Mouse (Mus musculus): ENCODE results near the gene Ankrd17. TPM values are rescaled to one million over a fixed set of nuclear protein-coding genes. Genes with fewer than 3 reads are reported as not detected.

Gene Ankrd17
- 31.1 and 32.9 TPM in 2 replicates for polyA plus RNA-seq (2014; fragmentation: Nextera tagmentation; extraction: Ambion mirVana)

DNA sequence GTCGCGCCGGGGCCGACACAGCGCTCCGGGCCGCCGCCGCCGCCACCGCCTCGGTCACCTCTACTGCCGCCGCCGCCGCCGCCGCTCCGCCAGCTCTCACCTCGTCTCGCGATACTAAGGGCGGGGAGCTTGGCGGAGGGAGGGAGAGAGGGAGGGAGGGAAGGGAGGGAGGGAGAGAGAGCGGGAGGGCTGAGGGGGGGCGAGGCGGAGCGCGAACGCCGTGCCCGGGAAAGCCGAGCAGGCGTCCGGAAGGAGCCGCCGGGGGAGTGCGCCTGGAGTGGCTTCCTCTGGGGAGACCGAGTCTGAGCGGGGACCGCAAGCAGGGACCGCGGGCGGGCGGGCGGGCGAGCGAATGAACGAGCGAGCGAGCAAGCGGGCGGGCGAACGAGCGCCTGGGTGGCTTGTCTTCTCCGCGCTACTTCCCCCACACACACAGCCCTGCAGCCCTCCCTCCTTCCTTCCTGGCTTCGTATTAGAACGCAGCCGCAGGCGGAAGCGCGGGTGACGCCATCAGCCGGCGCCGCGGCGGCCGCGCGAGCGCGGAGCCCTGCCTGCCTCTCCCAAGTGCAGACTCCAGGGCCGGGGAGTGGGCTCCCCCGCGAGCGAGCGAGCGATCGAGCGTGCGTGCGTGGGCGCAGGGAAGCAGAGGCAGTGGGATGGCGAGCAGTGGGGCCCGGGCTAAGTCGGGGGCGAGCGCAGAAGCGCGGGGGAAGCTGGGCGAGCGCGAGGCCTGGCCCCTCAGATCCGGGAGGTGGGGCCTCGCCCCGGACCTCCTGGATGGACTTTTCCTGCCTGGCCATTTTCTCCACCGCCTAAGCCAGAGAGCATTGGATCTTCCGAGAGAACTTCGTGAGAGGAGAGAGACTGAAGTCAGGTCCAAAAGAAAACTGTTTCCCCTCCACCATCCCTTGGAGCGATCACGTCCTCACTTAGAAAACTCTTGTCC lies at the start of gene Ankrd17:
Gene Ankrd17, minus strand, starts transcription at position 457 of the 946 bp plus-strand sequence.
- H3K27ac ChIP-seq (ENCODE audit: low read depth, low read length), result peak within 1 kb of the TSS; percentile 97
- DNase-seq (ENCODE audit: low spot score), result peak; percentile 96
- peak within 1 kb of the TSS; percentile 95 for H3K9ac ChIP-seq (ENCODE audit: low read length)
- peak within 1 kb of the TSS; percentile 64 for H3K4me2 ChIP-seq (ENCODE audit: low read depth, low read length, severe bottlenecking)
- peak; percentile 94 for ATAC-seq (replicated peaks; ENCODE audit: low FRiP score)
- no peaks in the 10 kb centered on the region; the same call in 1 of the 2 replicates for H3K36me3 ChIP-seq (ENCODE audit: control insufficient read depth, insufficient read depth, low read length)
- H3K4me1 ChIP-seq (replicated peaks; ENCODE audit: control insufficient read depth, insufficient read depth, low read length), result peaks cover 2% of the 10 kb centered on the region; the same call in 1 of the 2 replicates
- peak within 1 kb of the TSS; percentile 85 for H3K4me3 ChIP-seq (ENCODE audit: low read depth, low read length)
- H3K27me3 ChIP-seq (ENCODE audit: control insufficient read depth, insufficient read depth, low read length), result no peaks in the 10 kb centered on the region
- under 1% methylated on average over 50 of the region's 104 CpGs for WGBS
- H3K9me3 ChIP-seq (ENCODE audit: control insufficient read depth, low read length), result no peaks in the 10 kb centered on the region

DNA sequence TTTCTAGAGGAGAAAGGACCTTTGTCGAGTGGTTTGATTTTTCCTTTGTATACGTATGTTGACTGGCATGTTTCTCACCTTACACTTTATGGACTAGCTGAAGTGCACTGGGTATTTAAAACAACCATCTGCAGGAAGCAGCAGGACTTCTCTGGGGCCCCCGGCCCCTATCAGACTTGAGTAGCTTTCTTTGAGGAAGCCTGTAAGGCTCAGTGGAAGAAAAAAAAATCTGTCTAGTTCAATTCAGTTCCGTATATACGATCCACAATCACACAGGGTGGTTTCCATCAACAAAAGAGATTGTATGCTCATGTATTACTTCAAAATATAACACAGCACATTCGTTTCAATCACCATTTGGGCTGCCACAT lies 48.5 kb upstream of the Ankrd17 start:
- H3K27ac ChIP-seq (ENCODE audit: low read depth, low read length), result no peak overlapping the region
- no peak overlapping the region for H3K4me2 ChIP-seq (ENCODE audit: low read depth, low read length, severe bottlenecking)
- no peaks in the 10 kb centered on the region for H3K36me3 ChIP-seq (ENCODE audit: control insufficient read depth, insufficient read depth, low read length)
- no peaks in the 10 kb centered on the region for H3K9me3 ChIP-seq (ENCODE audit: control insufficient read depth, low read length)
- no peaks in the 10 kb centered on the region for H3K27me3 ChIP-seq (ENCODE audit: control insufficient read depth, insufficient read depth, low read length)
- H3K4me1 ChIP-seq (replicated peaks; ENCODE audit: control insufficient read depth, insufficient read depth, low read length), result no peaks in the 10 kb centered on the region
- no peak overlapping the region for H3K4me3 ChIP-seq (ENCODE audit: low read depth, low read length)
- WGBS, result 66% methylated on average over 6 of the region's 6 CpGs
- ATAC-seq (replicated peaks; ENCODE audit: low FRiP score), result no peak
- DNase-seq (ENCODE audit: low spot score), result no peak
- H3K9ac ChIP-seq (ENCODE audit: low read length), result no peak overlapping the region

DNA sequence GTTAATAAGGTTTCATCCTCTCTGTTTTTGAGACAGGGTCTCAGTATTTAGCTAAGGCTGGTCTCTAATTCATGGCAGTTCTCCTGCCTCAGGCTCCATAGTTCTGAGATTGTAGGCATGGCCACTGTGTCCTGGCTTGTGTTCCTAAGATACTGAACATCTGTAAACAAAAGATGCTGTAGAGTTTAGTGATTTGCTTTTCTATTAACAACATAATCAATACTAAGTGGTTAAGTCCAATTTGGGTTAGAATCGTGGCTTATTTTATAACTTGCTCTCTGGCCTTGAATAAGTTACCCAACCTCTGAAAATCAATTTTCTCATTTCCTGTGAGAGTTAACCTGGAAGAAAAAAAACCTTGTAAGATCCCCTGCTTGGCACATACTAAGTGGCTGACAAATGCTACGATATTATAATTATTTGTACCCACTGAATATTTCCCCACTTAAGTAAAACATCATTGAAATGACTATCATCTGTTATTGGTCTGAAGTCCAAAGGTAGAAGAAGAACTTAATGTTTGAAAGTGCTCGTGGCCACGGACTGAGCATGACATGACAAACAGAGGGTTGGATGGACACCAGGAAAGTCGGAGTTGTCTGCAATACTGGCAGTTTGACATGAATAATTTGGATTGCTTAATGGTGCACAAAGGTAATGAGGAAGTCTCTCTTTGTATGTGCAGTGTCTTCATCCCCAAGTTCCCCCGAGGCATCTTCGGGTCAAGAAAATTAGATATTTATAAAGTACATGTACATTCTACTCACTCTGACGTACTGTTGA lies 48.0 kb upstream of the Ankrd17 start:
- no peaks in the 10 kb centered on the region for H3K36me3 ChIP-seq (ENCODE audit: control insufficient read depth, insufficient read depth, low read length)
- ATAC-seq (replicated peaks; ENCODE audit: low FRiP score) (no peak), DNase-seq (ENCODE audit: low spot score) (no peak)
- no peak overlapping the region for H3K4me2 ChIP-seq (ENCODE audit: low read depth, low read length, severe bottlenecking)
- no peak overlapping the region for H3K27ac ChIP-seq (ENCODE audit: low read depth, low read length)
- no peaks in the 10 kb centered on the region for H3K9me3 ChIP-seq (ENCODE audit: control insufficient read depth, low read length)
- H3K27me3 ChIP-seq (ENCODE audit: control insufficient read depth, insufficient read depth, low read length), result no peaks in the 10 kb centered on the region
- WGBS, result 83% methylated on average over 8 of the region's 8 CpGs
- no peaks in the 10 kb centered on the region for H3K4me1 ChIP-seq (replicated peaks; ENCODE audit: control insufficient read depth, insufficient read depth, low read length)
- H3K4me3 ChIP-seq (ENCODE audit: low read depth, low read length), result no peak overlapping the region
- no peak overlapping the region for H3K9ac ChIP-seq (ENCODE audit: low read length)

- ATAC-seq (replicated peaks; ENCODE audit: low FRiP score) (no peak), DNase-seq (ENCODE audit: low spot score) (no peak)
- Histone ChIP-seq H3K4me1 (replicated peaks; ENCODE audit: control insufficient read depth, insufficient read depth, low read length) (no peaks in the 10 kb centered on the region), H3K4me3 (ENCODE audit: low read depth, low read length) (no peak overlapping the region), H3K4me2 (ENCODE audit: low read depth, low read length, severe bottlenecking) (no peak overlapping the region), H3K9me3 (ENCODE audit: control insufficient read depth, low read length) (no peaks in the 10 kb centered on the region), H3K36me3 (ENCODE audit: control insufficient read depth, insufficient read depth, low read length) (no peaks in the 10 kb centered on the region), H3K9ac (ENCODE audit: low read length) (no peak overlapping the region), H3K27me3 (ENCODE audit: control insufficient read depth, insufficient read depth, low read length) (no peaks in the 10 kb centered on the region), H3K27ac (ENCODE audit: low read depth, low read length) (no peak overlapping the region)
- 90% methylated on average over 4 of the region's 4 CpGs for WGBS
Observed at GRCm38 (mm10) chr5:90405210-90405609, 38.8 kb upstream of the Ankrd17 start.

DNA sequence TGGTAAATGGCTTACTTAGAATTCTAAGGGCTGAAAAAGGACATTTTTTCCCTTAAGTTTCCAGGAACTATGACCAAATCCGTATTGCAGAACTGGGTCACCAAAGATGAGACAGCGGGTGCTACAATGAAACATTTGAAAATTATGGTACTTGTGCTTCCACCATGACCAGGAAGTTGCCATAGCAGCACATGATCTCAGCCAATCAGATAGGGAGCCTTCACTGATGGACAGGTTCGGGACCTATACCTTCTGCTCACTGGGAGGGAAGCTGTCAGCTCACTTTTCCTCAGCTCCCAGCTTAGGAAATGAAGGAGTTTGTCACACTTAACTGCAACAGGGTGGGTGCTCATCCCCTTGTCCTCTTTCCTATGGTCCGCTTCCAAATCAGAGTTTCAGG lies 30.4 kb upstream of the Ankrd17 start:
- DNase-seq (ENCODE audit: low spot score) (no peak), ATAC-seq (replicated peaks; ENCODE audit: low FRiP score) (no peak)
- no peaks in the 10 kb centered on the region for H3K27me3 ChIP-seq (ENCODE audit: control insufficient read depth, insufficient read depth, low read length)
- WGBS, result 89% methylated on average over 4 of the region's 4 CpGs
- no peak overlapping the region for H3K27ac ChIP-seq (ENCODE audit: low read depth, low read length)
- no peaks in the 10 kb centered on the region for H3K9me3 ChIP-seq (ENCODE audit: control insufficient read depth, low read length)
- no peaks in the 10 kb centered on the region for H3K36me3 ChIP-seq (ENCODE audit: control insufficient read depth, insufficient read depth, low read length)
- H3K4me1 ChIP-seq (replicated peaks; ENCODE audit: control insufficient read depth, insufficient read depth, low read length), result no peaks in the 10 kb centered on the region
- H3K4me3 ChIP-seq (ENCODE audit: low read depth, low read length), result no peak overlapping the region
- H3K4me2 ChIP-seq (ENCODE audit: low read depth, low read length, severe bottlenecking), result no peak overlapping the region
- no peak overlapping the region for H3K9ac ChIP-seq (ENCODE audit: low read length)

DNA sequence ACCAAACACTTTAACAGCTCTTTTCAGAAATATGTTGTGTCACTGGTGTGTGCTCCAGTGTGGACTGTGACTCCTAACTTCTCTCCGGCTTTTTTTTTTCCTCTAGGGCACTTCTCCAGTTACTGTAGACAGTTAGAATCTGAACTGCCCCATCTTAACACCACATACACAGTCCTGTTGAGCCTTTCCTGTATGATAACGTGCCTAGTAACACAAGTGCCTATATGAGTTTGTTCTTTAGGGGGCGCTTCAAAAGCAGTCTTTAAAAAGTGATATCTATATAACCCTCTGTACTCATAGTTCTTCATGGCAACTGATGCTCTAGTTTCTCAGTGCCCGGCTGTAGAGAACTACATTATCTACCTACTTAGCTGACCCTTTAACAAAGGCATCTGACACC lies 27.9 kb upstream of the Ankrd17 start:
- Histone ChIP-seq H3K4me3 (ENCODE audit: low read depth, low read length) (no peak overlapping the region), H3K27ac (ENCODE audit: low read depth, low read length) (no peak overlapping the region), H3K4me2 (ENCODE audit: low read depth, low read length, severe bottlenecking) (no peak overlapping the region), H3K4me1 (replicated peaks; ENCODE audit: control insufficient read depth, insufficient read depth, low read length) (no peaks in the 10 kb centered on the region), H3K36me3 (ENCODE audit: control insufficient read depth, insufficient read depth, low read length) (no peaks in the 10 kb centered on the region), H3K9me3 (ENCODE audit: control insufficient read depth, low read length) (no peaks in the 10 kb centered on the region), H3K9ac (ENCODE audit: low read length) (no peak overlapping the region), H3K27me3 (ENCODE audit: control insufficient read depth, insufficient read depth, low read length) (no peaks in the 10 kb centered on the region)
- 81% methylated on average over 4 of the region's 4 CpGs for WGBS
- no peak for DNase-seq (ENCODE audit: low spot score)
- ATAC-seq (replicated peaks; ENCODE audit: low FRiP score), result no peak

DNA sequence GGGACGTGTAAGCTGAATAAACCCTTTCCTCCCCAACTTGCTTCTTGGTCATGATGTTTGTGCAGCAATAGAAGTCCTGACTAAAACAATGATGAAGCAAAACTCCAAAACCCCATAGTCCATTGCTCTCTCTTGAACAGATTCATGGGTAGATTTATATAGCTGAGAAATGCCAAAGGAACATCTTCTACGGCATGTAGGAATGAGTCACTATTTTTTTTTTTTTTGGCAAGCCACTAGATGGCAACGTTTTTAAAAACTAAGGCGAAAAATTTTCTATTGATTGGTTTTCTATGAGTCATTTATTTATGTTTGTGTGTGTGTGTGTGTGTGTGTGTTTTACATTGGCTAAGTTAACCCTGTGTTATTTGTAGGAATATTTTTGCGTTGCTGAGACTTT lies 27.4 kb upstream of the Ankrd17 start:
- H3K9me3 ChIP-seq (ENCODE audit: control insufficient read depth, low read length), result no peaks in the 10 kb centered on the region
- H3K27ac ChIP-seq (ENCODE audit: low read depth, low read length), result no peak overlapping the region
- WGBS, result 70% methylated on average over 5 of the region's 5 CpGs
- H3K4me1 ChIP-seq (replicated peaks; ENCODE audit: control insufficient read depth, insufficient read depth, low read length), result no peaks in the 10 kb centered on the region
- no peaks in the 10 kb centered on the region for H3K36me3 ChIP-seq (ENCODE audit: control insufficient read depth, insufficient read depth, low read length)
- ATAC-seq (replicated peaks; ENCODE audit: low FRiP score) (no peak), DNase-seq (ENCODE audit: low spot score) (no peak)
- H3K9ac ChIP-seq (ENCODE audit: low read length), result no peak overlapping the region
- no peak overlapping the region for H3K4me3 ChIP-seq (ENCODE audit: low read depth, low read length)
- H3K4me2 ChIP-seq (ENCODE audit: low read depth, low read length, severe bottlenecking), result no peak overlapping the region
- H3K27me3 ChIP-seq (ENCODE audit: control insufficient read depth, insufficient read depth, low read length), result no peaks in the 10 kb centered on the region

DNA sequence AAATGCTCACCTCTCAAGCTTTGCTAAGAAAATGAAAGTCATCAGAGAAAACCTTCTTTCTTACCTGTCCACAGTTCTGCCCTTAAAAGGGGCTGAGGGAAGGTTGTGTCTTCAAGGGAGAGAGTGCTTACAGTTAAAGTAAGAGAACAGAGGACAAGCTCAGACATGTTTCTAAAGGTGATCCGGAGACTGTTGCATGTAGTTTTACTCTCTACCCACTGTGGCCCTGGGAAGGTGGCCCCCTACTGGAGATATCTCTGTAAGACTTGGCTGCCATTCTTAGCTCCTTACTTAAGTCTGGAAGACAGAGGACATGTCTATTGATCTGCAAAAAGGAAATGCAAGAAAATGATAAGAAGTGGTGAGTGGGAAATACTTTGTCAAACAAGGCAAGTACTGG lies 16.7 kb upstream of the Ankrd17 start:
- Histone ChIP-seq H3K27me3 (ENCODE audit: control insufficient read depth, insufficient read depth, low read length) (no peaks in the 10 kb centered on the region), H3K36me3 (ENCODE audit: control insufficient read depth, insufficient read depth, low read length) (no peaks in the 10 kb centered on the region), H3K4me2 (ENCODE audit: low read depth, low read length, severe bottlenecking) (no peak overlapping the region), H3K4me1 (replicated peaks; ENCODE audit: control insufficient read depth, insufficient read depth, low read length) (no peaks in the 10 kb centered on the region), H3K4me3 (ENCODE audit: low read depth, low read length) (no peak overlapping the region), H3K27ac (ENCODE audit: low read depth, low read length) (no peak overlapping the region), H3K9ac (ENCODE audit: low read length) (no peak overlapping the region), H3K9me3 (ENCODE audit: control insufficient read depth, low read length) (no peaks in the 10 kb centered on the region)
- DNase-seq (ENCODE audit: low spot score) (no peak), ATAC-seq (replicated peaks; ENCODE audit: low FRiP score) (no peak)
- 57% methylated on average over 1 of the region's 1 CpGs for WGBS

Data from forebrain, embryonic 11.5 days (tissue).